Mouse (Mus musculus): Measurements from ENCODE around the gene Sestd1.

The Sestd1 gene

DNA sequence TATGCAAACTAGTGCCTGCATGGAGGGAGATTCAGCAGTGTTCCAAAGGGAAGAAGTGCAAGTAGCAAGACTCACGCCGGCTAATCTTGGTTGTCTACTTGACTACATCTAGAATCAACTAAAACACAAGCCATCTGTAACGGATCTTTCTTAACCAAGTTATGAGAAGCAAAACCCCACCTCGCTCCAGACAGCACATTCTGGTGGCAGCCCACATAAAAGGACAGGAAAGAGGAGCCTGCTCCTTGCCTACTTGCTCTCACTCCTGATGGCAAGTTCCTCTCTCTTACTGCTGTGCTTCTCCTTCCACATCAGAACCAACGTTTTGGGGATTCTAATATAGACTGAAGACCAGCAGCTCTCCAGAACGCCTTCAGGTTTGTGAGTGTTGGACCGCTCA lies 9.6 kb downstream of the Sestd1 start:
- DNase-seq (ENCODE audit: low spot score), result no peak

DNA sequence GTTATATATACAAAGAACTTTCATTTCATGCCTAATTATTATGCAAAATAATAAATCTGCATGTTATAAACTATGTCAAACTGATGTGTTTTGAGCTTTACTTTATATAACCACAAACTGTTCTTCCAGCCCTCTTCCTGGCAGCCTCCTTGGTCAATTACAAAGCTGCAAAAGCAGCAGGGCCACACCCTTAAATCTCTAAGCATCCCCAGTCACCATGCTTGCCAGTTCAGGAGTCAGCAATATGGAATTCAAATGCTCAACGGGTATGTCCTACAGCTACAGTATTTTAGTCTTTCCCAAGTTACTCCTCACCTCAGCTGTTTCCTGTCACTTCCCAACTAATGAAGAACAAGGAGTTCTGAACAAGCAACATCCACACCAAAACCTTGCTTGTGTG lies 10.3 kb downstream of the Sestd1 start:
- DNase-seq (ENCODE audit: low spot score), result peak; percentile 44

DNA sequence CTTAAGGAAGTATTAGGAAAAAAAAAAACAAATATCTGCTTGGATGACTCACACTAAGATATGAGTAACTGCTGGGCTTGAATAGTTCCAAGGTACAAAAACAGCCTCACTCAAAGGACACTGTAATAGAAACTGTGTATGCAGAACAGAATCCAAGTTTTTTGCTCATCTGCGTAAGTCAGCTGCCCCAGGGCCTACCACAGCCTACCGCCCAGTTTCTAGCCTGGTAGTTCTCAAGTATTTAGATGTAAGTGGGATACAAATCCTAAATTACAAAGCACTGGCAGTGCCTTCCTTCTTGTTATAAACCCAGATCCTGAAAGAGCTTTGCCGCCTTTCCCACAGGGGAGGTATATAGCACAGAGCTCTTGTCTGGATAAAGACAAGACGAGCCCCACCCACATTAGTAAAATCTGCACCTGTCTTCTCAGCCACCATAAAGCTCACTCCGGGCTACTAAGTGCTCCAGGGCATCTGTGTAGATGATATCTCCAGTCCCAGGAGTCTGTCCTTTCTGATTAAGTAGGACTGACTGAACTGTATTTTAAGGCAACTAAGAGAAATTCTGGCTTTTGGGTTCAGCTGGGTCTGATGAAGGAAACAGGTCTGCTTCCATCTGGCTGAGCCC lies 11.7 kb downstream of the Sestd1 start:
- DNase-seq (ENCODE audit: low spot score), result no peak

DNA sequence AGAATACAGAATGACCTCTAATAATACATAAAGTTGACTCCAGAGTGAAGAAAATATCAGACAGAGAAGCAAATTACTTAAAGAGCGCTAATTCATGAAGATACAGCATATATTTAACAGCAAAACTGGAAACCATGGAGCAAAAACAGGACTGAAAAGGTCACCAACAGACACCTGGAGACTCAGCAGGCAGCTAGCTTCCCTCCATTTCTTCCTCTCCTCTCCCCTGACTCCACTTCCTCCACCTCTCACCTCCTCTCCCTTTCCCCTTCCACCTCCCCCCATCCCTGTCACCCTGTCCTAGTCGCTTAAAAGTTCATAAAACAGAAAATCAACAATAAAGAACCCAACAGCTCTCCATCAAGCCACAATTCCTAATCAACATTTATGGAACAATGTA lies 13.5 kb downstream of the Sestd1 start:
- DNase-seq (ENCODE audit: low spot score), result no peak

DNA sequence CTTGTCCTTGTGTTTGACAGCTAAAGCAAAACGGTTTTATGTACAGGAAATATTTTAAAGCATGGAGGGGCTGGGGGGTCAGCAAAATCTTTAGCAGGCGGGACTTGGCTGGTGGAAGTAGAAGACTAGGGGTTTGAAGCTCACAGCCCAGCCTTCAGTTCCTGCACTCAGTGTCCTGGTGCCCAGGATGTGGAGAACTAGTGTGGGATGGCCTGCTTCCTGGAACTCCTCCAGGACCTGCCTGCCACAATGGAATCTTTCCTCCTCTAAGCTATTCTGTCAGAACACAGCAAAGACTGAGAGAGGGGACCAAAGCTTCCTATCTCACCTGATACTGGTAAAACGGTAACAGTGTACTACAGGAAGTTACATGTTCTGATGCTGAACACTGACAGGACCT lies 14.4 kb downstream of the Sestd1 start:
- peak; percentile 30 for DNase-seq (ENCODE audit: low spot score)

DNA sequence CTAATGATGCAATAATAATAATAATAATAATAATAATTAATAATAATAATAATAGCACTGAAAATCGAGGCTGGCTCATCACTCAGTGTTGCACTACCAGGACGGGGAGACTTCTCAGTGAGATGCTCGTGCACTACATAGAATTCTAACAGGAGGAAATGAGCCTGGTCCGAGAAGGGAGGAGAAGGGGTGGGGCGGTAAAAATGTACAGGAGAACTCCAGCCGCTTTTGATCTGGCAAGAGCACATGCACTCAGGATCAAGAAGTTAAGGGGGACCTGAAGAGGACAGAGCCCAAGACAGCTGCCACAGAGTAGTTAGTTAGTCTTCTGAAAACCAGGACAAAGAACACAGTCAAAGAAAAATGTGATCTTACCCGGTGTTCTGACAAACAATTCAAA lies 15.1 kb downstream of the Sestd1 start:
- DNase-seq (ENCODE audit: low spot score), result no peak

DNA sequence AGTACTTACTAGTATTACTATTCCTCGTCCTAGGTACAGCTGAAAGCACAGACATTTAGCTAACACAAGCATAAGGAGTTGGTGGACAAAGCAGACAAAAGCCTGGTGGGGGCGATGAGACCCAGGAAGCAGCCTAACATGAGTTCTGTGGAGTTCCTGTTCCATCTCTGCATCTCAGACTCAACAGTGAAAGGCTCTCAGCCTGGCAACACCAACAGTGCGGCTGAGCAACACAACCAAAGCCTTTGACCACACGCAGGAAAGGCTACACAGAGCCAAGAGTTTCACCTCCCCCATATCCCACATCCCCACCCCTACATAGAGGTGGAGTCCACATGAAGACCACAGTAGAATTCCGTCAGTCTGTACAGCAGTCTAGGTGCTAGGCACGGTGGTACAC lies 15.8 kb downstream of the Sestd1 start:
- DNase-seq (ENCODE audit: low spot score), result no peak

DNA sequence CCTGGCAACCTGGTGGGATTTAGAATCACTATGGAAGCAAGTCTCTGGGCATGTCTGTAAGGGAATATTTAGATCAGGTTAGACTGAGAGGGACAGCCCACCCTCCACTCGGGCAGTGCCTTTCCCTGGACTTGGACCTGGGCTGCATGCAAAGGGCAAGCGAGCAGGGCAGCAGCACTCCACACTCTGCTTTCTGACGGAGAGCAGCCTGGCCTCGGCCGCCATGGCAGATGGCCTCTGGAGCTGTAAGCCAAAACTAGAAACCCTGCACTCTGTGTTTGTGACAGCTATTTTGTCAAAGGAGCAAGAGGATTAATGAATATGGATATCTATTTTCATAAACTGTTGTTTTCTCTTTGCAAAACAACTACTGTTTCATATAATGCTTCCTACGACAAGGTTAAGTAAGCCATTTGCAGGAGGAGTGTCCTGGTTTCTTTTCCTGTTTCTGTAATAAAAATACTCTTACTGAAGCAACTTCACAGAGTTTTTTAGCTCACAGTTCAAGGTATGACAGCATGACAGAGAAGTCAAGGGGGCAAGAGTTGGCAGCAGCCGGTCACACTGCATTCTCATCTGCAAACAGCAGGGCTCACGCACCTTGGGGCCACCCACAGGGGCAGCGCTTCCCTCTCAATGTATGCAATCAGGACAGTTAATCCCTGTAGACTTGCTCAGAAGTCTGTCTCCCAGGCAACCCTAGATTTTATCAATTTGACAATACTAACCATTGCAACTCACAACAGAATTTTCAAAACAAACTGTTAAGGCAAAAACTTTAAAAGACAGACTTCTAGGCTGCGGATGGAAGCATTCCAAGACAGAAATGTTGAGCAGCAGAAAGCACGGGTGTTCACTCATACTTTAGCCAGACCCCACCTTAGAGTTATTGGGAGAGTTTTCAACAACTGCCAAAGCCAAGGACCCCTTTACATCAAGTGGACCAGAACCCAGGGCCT lies 16.6 kb downstream of the Sestd1 start:
- DNase-seq (ENCODE audit: low spot score), result no peak

DNA sequence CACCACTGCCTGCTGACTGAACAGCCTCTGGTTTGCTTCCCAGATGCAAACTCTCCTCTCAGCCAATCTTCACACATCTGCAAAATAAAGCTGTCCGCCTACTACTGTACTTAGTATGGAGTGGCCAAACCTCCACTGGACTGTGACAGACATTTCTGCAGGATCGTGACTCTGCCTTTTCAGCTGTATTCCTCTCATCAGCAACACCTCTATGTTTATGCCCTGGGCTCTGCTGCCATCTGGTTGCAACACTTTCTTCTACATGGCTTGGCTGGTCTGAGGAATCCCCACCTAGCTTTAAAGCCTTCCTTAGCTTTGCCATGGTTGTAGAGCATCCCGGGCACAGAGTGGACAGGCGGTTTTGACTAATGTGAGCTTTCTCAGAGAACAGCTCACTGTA lies 20.3 kb downstream of the Sestd1 start:
- DNase-seq (ENCODE audit: low spot score), result no peak

DNA sequence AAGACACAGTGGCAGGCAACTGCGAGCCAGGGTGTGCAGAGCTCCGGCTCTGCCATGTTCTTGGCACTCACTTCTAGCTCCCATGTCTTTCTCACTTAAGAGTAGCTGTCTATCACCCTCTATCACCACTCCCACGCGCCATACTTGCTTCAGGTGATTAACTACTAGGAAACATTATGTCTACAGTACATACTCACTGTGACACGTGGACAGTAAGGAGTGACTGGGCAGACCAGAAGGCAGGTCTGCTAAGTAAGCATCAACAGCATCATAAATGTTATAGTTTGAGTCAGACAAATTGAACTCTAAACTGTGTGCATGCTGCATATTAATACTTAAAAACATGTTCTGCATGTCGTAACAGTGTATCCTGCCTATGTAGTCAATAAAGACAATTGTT lies 27.2 kb downstream of the Sestd1 start:
- DNase-seq (ENCODE audit: low spot score), result no peak

DNA sequence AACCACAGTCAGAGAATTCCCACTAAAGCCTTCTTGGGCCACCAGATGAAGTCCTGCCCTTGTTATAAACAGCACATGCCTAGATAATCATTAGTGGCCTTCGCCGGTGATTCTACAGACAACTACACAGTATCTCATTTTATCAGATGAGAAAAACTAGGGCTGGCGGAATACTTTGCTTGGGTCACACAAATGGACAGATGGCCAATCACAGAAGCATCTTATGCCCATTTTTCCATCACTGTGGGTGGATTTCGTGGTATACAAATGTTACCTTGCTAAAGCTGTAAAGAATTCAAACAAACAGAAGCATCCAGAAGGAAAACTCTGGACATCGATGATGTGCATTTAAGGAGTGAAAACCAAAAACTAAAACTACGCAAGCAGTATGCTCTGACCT lies 28.7 kb downstream of the Sestd1 start:
- DNase-seq (ENCODE audit: low spot score), result no peak

DNA sequence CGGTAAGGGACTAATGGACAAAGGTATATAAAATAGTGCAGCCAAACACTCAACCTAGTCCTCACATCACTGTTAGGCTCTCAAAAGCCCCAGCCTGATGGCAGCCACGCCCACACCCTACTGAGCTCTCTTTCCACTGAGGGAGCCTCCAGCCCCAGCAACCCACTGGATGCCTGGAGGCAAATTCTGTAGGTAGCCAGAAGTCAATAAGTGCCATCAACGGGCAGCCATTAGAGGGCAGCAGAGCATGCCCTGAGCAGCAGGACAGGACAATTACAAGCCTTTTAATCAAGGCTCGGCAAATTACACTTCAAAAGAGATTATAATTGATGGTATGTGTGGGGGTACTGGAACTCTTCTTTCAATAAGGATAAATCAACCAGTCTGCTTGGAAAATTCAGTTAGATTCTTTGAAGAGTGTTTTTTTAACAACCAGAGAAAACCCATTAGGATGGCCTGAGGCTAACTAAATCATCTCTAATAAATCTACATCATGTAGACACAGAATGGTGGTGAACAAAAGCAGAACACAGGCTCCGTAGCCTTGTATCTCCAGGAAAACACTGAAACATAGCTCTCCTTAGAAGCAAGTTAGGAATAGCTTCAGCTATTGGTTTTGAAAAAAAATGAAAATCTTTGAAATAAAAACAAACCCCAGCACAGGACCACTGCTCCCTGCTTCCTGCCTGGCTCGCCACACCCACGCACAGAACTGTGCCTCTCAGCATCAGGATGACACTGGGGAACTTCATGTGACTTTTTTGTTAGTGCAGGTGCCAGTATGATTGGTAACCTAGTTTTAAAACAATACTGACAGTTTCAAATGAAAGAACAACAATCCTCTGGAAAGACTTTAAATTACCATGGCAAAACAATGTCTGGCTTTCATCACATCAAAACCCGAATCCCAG lies 30.4 kb downstream of the Sestd1 start:
- peak; percentile 66 for DNase-seq (ENCODE audit: low spot score)

DNA sequence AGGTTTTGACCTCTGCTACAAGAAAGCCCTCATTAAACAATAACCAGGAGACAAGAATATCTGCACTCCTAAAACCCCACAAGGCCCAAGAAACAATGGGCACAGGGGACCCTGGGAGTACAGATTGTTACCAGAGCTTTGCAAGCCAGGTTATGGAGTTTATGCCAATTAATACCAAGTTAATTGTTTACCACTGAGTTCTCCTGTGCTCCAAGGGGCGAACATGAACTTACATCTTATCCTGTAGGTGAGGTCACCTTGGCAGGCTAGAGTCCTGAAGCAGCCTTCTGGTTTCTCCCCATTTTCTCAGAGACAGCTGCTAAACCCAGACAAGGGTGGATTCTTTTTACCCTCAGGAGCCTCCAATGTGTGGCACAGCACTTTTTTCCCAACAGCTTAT lies 32.0 kb downstream of the Sestd1 start:
- no peak for DNase-seq (ENCODE audit: low spot score)

DNA sequence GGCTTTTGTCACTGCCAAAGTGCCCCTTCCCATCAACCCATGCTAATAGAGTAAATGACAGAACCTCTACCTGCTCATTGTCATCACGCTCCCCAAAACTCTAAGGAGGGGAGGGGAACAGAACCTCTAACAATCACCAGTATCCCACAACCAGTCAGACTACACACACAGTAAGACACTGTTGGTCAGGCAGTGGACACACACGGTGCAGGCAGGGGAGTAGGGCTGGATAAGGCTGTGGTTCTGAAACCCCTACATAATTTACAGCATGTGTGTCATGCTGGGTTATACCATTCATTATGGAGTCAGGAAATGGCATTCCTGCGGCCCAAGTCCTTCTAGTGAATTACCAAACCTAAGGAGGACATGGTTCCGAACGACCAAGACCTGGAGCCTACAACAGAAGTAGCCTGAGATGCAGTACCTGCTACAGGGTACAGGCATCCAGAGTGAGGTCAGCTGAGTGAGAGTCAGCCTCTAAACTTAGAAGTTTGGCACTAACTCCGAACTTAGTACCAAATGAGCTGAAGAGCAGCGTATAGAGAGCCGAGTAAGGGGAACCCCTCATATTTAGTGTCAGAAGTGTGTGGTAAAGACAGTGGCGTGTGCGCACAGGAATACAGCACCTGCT lies 33.1 kb downstream of the Sestd1 start:
- DNase-seq (ENCODE audit: low spot score), result no peak

DNA sequence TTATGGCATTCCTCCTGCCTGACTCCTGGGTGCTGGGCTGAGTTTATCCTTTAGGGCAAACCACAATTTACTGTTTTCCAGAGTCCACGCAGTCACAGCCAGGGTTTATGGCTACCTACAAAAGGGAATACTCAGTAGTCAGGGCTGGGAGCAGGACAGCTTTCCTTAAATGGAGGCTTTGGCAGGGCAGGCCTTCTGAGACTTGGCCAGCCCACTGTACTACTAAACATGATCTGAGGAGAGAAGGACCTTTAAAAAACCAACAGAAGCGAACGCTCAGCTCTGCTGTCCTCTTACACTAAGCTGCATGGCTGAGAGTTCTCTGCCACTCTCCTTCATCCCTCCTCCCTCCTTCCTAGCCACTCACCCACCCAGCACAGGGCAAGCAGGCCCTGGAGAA lies 34.6 kb downstream of the Sestd1 start:
- no peak for DNase-seq (ENCODE audit: low spot score)

DNA sequence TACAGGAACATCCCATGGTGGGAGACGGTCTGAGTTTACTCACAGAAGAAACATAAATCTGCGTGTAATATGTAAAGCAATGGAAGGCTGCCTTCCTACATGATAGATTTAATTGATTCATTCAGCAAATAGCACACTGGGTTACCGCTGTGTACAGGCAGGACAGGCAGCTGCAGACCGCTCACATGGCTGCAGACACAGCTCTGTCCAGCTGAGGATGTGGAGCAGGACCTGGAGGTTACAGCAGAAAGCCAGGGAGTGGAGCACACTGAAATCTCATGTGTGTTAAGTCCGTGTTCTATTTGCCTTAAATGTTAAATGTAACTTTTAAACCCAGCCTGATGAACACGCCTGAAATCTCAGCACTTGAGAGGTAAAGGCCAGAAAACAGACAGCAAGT lies 38.1 kb downstream of the Sestd1 start:
- DNase-seq (ENCODE audit: low spot score), result no peak

DNA sequence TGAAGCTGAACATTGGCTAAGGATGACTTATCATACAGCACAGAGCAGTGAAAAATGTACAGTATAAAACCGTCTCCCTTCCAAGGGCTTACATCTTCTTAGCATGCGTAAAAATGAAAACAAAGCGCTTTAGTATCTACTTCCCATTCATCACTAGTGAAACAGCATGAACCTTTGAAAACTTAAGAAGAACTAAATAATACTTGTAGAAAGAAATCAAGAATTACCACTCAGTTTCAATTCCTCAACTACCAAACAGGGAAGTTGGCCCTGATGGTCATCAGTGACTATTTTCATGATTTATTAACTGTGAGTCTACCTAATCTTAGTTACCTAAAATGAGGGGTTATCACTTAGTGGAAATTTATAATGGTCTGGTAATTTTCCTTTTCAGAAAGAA lies 41.8 kb downstream of the Sestd1 start:
- DNase-seq (ENCODE audit: low spot score), result no peak

DNA sequence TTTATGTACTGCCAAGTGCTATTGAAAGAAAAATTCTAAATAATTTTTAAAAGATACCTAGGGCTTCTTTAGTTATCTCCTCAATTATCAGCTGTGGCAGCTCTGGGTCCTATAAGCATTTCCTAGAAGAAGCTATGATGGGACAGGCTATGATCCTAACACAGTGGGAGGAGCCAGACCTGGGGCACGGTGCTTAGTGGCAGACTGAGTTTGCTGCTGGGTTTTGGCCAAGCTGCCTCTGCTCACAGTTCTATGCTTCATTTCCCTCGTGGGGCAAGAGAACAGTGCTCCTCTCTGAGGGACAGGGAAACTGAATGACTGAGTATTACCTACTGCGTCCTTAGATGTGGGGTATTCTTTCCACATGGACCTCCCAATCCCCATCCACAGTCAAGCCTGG lies 42.3 kb downstream of the Sestd1 start:
- no peak for DNase-seq (ENCODE audit: low spot score)

DNA sequence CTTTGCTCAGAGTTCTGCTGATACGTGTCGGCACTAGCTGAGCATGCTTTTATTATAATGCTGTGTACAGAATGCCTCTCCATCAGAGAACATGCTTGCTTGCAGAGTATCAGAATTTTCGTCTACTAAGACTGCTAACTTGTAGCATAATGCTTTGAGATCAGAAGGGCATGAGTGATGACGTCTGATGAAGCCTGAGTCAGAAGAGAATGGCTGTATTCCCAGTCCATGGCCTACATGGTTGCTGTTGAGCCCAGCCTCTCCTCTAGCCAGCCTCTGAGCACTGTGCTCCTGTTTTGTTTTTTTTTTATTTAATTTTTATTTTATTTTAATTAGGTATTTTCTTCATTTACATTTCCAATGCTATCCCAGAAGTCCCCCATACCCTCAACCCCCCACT lies 43.5 kb downstream of the Sestd1 start:
- no peak for DNase-seq (ENCODE audit: low spot score)

DNA sequence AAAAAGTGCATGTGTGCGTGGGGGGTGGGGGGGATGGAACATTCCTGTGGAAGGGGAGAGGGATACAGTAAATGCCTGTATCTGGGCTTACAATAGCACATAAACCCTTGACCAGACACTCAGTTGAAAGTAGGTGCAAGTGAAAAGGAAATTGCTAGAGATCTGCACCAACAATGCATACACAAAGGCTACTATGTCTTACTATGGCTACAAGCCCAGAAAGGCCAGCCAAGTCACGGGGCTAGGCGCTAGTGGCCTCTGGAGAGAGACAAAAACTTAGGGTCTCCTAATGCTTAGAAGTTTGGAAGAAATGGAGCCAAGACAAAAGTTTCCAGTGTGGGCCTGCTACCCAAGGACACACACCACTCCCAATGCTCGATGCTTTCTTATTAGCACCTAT lies 44.5 kb downstream of the Sestd1 start:
- no peak for DNase-seq (ENCODE audit: low spot score)

DNA sequence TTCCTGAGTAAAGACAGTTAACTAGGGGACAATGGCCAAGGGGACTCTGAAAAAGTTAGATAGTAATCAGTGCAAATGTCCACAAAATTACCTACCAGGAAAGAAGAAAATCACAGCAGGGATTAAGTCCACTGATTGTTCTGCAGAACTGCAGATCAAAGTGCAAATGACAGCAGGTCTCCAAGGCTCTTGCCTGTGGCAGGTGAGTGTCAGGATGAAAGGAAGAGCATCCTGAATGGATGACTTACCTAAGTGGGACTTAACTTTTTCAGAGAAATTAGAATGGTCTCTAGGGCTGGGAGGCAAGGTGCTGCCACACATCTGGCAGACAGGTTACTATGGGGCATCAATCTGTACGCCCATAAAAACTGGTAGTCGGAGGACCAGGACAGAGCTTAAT lies 47.8 kb downstream of the Sestd1 start:
- no peak for DNase-seq (ENCODE audit: low spot score)

DNA sequence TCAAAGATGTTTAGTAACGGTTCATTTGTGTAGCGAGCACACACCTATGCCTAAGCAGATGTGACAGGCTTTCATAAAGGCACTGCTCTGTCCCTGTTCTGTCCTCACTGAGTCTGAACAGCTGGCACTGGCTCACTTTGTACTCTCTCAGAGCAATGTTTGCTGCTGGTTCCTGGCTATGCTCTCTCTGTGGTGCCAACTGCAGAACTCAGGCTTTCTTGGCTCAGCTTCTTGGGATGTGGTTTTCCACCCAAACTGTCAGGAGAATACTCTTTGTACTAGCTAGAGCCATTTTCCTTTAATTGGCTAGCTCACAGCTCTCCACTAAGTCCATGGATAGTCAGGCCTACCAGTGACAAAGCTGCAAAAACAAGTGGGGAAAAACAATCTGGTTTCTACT lies 59.4 kb downstream of the Sestd1 start:
- no peak for DNase-seq (ENCODE audit: low spot score)
